Mouse (Mus musculus): Measurements from ENCODE around the gene Plbd2. TPM values are rescaled to one million over a fixed set of nuclear protein-coding genes. Genes with fewer than 3 reads are reported as not detected.

Gene Plbd2
- polyA plus RNA-seq, 1 experiment: 75.3 TPM

DNA sequence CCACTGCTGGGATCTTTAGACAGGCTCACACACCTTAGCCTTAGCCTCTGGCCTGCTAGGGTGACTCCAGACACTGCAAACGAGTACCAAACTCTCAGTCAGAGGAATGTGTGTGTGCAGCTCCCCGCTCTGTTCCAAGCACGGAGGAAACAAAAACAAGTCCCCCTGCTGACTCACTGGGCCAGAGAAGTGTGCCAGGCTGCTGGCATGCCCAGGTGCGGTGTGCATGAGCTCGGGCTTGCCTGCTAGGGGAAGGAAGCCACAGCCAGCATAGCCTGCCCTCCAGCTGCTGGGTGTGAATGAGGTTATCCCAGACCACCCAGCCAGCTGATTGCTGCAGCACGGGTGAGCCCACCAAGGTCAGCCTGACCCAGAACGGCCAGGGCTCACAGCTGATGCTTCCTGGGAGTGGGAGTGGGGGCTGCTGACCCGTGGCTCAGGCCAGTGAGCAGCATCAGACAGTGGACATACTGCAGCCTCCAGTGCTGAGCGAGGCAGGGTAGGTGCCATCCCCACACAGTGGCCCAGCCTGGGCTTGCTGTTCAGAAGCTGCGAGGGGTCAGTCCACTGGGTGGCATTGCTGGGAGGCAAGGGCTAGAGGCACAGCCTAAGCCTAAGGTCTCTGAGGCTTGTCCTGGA is 8.2 kb downstream of the Plbd2 start:
- Histone ChIP-seq H3K4me3 (no peak overlapping the region), H3K27me3 (ENCODE audit: control insufficient read depth, insufficient read depth, insufficient read length) (no peaks in the 10 kb centered on the region), H3K36me3 (ENCODE audit: control insufficient read depth, insufficient read depth) (no peaks in the 10 kb centered on the region), H3K79me2 (ENCODE audit: control insufficient read depth, insufficient read depth) (peaks cover 8% of the 10 kb centered on the region), H3K4me2 (ENCODE audit: low read depth) (no peak overlapping the region), H3ac (ENCODE audit: control insufficient read depth, insufficient read length) (no peak overlapping the region)
- TF ChIP-seq MYOG (IDR thresholded peaks at IDR 0.05; ENCODE audit: control insufficient read depth in 1 of 3, insufficient read depth in 1 of 3, insufficient read length in 2 of 3, low read depth in 2 of 3) (peak in 2 of 3 experiments; percentile 4 to 35), MAX (IDR thresholded peaks at IDR 0.05; ENCODE audit: low read depth) (no peak)

DNA sequence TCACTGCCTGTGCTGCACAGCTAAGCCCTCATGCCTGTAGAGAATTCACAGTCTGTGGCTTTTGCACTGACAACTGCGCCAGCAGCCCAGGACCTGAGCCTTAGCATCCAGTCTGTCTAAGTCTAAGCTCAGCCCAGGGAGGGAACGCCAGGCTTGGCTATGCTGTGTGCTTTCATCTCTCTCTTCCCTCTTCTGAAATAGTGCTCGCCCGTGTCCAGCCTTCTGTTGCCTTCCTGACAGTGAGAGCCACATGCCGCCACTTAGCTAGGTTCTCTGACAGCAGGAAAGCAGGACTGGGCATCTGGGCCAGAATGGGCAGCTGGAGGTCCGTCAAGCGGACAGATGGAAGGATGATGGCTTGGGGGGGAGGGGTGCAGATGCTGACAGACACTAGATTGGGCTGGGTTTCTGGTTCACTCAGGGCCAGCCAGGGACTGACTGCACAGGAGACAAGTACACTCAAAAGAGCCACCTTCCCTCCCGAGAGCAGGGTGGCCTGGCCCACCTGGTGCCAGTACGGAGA is 9.5 kb downstream of the Plbd2 start:
- TF ChIP-seq CEBPB (IDR thresholded peaks at IDR 0.05; ENCODE audit: insufficient read depth, poor library complexity, severe bottlenecking): no peak
- no peak for TF ChIP-seq USF1 (IDR thresholded peaks at IDR 0.05; ENCODE audit: low read depth)
- no peak for TF ChIP-seq MYOG (IDR thresholded peaks at IDR 0.05; ENCODE audit: control insufficient read depth in 1 of 3, insufficient read depth in 1 of 3, insufficient read length in 2 of 3, low read depth in 2 of 3)
- TF ChIP-seq POLR2AphosphoS2 (IDR thresholded peaks at IDR 0.05; ENCODE audit: insufficient read length, low read depth): no peak
- TF ChIP-seq SRF (IDR thresholded peaks at IDR 0.05; ENCODE audit: control insufficient read depth, insufficient read length, low read depth): no peak
- no peak for TF ChIP-seq E2F4 (IDR thresholded peaks at IDR 0.05; ENCODE audit: insufficient read depth)
- TF ChIP-seq REST (IDR thresholded peaks at IDR 0.05; ENCODE audit: insufficient read depth, insufficient read length): no peak
- no peak overlapping the region for H3K4me2 ChIP-seq (ENCODE audit: low read depth)
- no peaks in the 10 kb centered on the region for H3K36me3 ChIP-seq (ENCODE audit: control insufficient read depth, insufficient read depth)
- no peaks in the 10 kb centered on the region for H3K79me2 ChIP-seq (ENCODE audit: control insufficient read depth, insufficient read depth)
- H3K27me3 ChIP-seq (ENCODE audit: control insufficient read depth, insufficient read depth, insufficient read length): no peaks in the 10 kb centered on the region
- H3K4me3 ChIP-seq: no peak overlapping the region
- H3ac ChIP-seq (ENCODE audit: control insufficient read depth, insufficient read length): no peak overlapping the region

DNA sequence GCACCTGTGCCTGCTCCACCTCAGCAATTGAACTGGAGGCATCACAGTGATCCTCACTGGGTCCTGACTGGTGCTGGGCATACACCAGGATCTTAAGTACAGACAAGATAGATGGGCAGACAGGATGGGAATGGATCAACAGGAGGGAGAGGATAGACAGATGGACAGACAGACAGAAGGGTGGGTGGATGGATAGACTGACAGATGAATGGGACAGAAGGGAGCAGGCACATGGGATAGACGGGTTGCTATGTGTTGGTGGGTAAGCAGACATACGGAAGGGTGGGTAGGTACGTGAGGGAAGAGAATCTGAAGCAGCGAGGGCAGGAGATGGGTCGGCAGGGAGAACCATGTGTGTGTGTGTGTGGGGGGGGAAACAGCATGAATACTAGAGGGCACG is 10.0 kb downstream of the Plbd2 start:
- Histone ChIP-seq H3K4me3 (no peak overlapping the region), H3K27me3 (ENCODE audit: control insufficient read depth, insufficient read depth, insufficient read length) (no peaks in the 10 kb centered on the region), H3K36me3 (ENCODE audit: control insufficient read depth, insufficient read depth) (no peaks in the 10 kb centered on the region), H3K79me2 (ENCODE audit: control insufficient read depth, insufficient read depth) (no peaks in the 10 kb centered on the region), H3K4me2 (ENCODE audit: low read depth) (no peak overlapping the region), H3ac (ENCODE audit: control insufficient read depth, insufficient read length) (no peak overlapping the region)
- TF ChIP-seq SRF (IDR thresholded peaks at IDR 0.05; ENCODE audit: control insufficient read depth, insufficient read length, low read depth): no peak
- TF ChIP-seq E2F4 (IDR thresholded peaks at IDR 0.05; ENCODE audit: insufficient read depth): no peak
- TF ChIP-seq POLR2A (IDR thresholded peaks at IDR 0.05; ENCODE audit: insufficient read length, low read depth): no peak
- no peak for TF ChIP-seq POLR2AphosphoS2 (IDR thresholded peaks at IDR 0.05; ENCODE audit: insufficient read length, low read depth)
- no peak for TF ChIP-seq MAX (IDR thresholded peaks at IDR 0.05; ENCODE audit: low read depth)
- TF ChIP-seq TCF3 (IDR thresholded peaks at IDR 0.05; ENCODE audit: insufficient read length, low read depth): no peak
- TF ChIP-seq REST (IDR thresholded peaks at IDR 0.05; ENCODE audit: insufficient read depth, insufficient read length): no peak
- no peak for TF ChIP-seq USF1 (IDR thresholded peaks at IDR 0.05; ENCODE audit: low read depth)

DNA sequence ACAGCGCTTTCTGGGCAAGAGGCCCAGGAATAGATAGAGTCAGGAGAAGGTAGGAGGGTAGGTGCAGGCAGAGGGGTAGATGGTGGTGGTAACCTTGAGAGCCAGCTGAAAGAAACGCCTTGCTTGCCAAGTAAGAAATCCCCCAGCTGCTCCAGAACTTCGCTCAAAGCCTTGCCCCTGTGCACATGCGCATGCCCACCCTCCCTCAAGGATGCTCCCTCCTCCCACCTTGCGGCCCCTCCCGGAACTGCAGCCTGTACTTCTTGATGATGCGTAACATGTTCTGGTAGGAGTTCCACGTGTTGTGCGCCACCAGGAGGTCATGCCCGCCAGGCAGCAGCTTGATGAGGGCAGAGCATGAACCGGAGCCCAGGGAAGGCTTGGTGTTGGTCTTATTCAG is 11.0 kb downstream of the Plbd2 start:
- no peaks in the 10 kb centered on the region for H3K36me3 ChIP-seq (ENCODE audit: control insufficient read depth, insufficient read depth)
- H3K4me2 ChIP-seq (ENCODE audit: low read depth): no peak overlapping the region
- H3K79me2 ChIP-seq (ENCODE audit: control insufficient read depth, insufficient read depth): no peaks in the 10 kb centered on the region
- TF ChIP-seq TCF12 (IDR thresholded peaks at IDR 0.05; ENCODE audit: insufficient read depth, poor library complexity, severe bottlenecking) (no peak), MAX (IDR thresholded peaks at IDR 0.05; ENCODE audit: low read depth) (no peak), TCF3 (IDR thresholded peaks at IDR 0.05; ENCODE audit: insufficient read length, low read depth) (no peak), USF1 (IDR thresholded peaks at IDR 0.05; ENCODE audit: low read depth) (no peak), MYOD1 (IDR thresholded peaks at IDR 0.05; ENCODE audit: control insufficient read depth in 1 of 3, insufficient read length in 2 of 3, low read depth in 2 of 3) (no peak), SRF (IDR thresholded peaks at IDR 0.05; ENCODE audit: control insufficient read depth, insufficient read length, low read depth) (no peak), POLR2A (IDR thresholded peaks at IDR 0.05; ENCODE audit: insufficient read length, low read depth) (no peak), POLR2AphosphoS2 (IDR thresholded peaks at IDR 0.05; ENCODE audit: insufficient read length, low read depth) (no peak)
- H3ac ChIP-seq (ENCODE audit: control insufficient read depth, insufficient read length): no peak overlapping the region
- H3K27me3 ChIP-seq (ENCODE audit: control insufficient read depth, insufficient read depth, insufficient read length): no peaks in the 10 kb centered on the region
- no peak overlapping the region for H3K4me3 ChIP-seq

DNA sequence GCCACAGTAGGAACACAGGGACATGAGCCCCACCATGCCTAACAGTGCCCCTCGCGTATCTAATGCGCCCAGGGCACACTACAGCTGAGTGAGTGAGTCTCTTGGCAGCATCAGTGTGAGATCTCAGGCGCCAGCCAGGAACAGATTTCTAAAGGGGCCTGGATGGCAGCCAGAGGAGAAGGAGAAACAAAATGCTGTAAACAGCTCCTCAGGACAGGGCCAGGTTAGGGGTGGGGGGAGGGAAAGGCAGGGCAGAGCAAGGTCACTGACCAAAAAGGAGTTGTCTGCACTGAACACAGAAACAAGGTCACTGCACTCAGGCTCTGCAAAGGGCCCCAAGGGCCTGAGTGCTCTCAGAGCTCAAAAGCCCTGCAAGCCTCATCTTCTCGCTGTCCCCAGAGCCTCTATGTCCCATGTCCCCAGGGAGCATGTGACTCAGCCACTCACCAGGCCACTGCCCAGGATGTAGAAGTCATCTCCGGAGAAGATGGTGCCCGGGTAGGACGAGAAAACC is 12.7 kb downstream of the Plbd2 start:
- Histone ChIP-seq H3ac (ENCODE audit: control insufficient read depth, insufficient read length) (no peak overlapping the region), H3K4me3 (no peak overlapping the region), H3K36me3 (ENCODE audit: control insufficient read depth, insufficient read depth) (no peaks in the 10 kb centered on the region), H3K79me2 (ENCODE audit: control insufficient read depth, insufficient read depth) (no peaks in the 10 kb centered on the region), H3K4me2 (ENCODE audit: low read depth) (no peak overlapping the region), H3K27me3 (ENCODE audit: control insufficient read depth, insufficient read depth, insufficient read length) (no peaks in the 10 kb centered on the region)
- TF ChIP-seq POLR2AphosphoS2 (IDR thresholded peaks at IDR 0.05; ENCODE audit: insufficient read length, low read depth): no peak
- no peak for TF ChIP-seq E2F4 (IDR thresholded peaks at IDR 0.05; ENCODE audit: insufficient read depth)
- TF ChIP-seq MYOG (IDR thresholded peaks at IDR 0.05; ENCODE audit: control insufficient read depth in 1 of 3, insufficient read depth in 1 of 3, insufficient read length in 2 of 3, low read depth in 2 of 3): no peak
- TF ChIP-seq USF1 (IDR thresholded peaks at IDR 0.05; ENCODE audit: low read depth): no peak
- no peak for TF ChIP-seq SRF (IDR thresholded peaks at IDR 0.05; ENCODE audit: control insufficient read depth, insufficient read length, low read depth)
- no peak for TF ChIP-seq CEBPB (IDR thresholded peaks at IDR 0.05; ENCODE audit: insufficient read depth, poor library complexity, severe bottlenecking)
- TF ChIP-seq TCF12 (IDR thresholded peaks at IDR 0.05; ENCODE audit: insufficient read depth, poor library complexity, severe bottlenecking): no peak
- TF ChIP-seq POLR2A (IDR thresholded peaks at IDR 0.05; ENCODE audit: insufficient read length, low read depth): no peak
- no peak for TF ChIP-seq MAX (IDR thresholded peaks at IDR 0.05; ENCODE audit: low read depth)
- TF ChIP-seq TCF3 (IDR thresholded peaks at IDR 0.05; ENCODE audit: insufficient read length, low read depth): no peak
- TF ChIP-seq MYOD1 (IDR thresholded peaks at IDR 0.05; ENCODE audit: control insufficient read depth in 1 of 3, insufficient read length in 2 of 3, low read depth in 2 of 3): no peak
- TF ChIP-seq REST (IDR thresholded peaks at IDR 0.05; ENCODE audit: insufficient read depth, insufficient read length): no peak
